Mouse (Mus musculus): ENCODE measurements around the gene Bcat1.

Bcat1 gene

DNA sequence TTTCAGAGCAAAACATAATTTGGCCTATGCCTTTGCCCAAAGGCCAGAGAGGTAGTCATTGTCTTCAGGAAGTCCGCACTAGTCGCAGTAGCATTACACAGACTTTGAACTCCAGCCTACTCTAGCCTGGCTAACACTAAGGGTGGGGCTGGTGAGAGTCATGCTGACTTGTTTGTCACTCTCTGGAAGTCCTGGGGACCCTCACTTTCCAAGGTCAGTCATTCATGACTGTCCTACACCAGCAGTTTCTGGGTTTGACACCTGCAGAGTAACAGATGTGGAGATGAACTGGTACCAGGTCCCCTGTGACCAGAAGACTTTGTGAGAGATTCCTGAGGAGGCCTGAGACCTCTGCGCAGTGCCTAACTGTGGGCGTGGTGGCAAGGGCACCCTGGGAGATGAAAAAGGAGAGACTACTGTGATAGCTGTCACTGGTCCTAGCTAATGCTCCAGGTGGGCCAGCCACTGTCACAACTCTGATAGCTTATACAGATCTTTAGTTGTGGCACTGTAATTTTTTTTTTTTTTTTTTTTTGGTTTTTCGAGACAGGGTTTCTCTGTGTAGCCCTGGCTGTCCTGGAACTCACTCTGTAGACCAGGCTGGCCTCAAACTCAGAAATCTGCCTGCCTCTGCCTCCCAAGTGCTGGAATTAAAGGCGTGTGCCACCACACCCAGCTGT is 30.3 kb upstream of the Bcat1 start:
- ChIA-PET POLR2A (interaction anchor here (0.7 to 62.1 kb wide), 37 partner anchors 8 to 356 kb away, joined by 3 to 3414 read pairs (median 5); partner anchors contain the start of genes Bcat1 (in 2 of the 4), Lrmp (in 2 of the 4), Casc1 (in 1 of the 4) and Etfrf1 (in 1 of the 4)), CTCF (interaction anchor here in 2 of 4 experiments (0.6 to 1.2 kb wide), 3 partner anchors 13 to 263 kb away, joined by 3 to 7 read pairs (median 3); no protein-coding TSS in a partner anchor)

DNA sequence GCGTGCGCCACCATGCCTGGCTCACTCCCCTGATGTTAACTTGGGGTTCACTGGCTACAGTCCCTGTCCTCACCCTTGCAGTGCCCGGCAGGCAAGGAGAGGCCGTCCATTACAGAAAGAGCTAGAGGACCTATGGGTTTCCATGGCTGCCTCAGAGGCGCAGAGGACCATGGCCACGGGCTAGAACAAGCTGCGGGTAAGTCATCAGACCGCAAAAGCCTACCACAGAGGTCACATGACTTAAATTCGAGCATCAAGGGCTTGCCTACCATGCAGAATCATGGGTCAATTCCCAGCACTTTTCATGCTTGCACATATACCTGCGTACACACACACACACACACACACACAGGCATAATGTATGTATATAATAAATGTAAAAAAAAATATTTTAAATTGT is 29.5 kb upstream of the Bcat1 start:
- CTCF ChIA-PET = interaction anchor here in 2 of 4 experiments (0.5 to 1.0 kb wide), 6 partner anchors 17 to 916 kb away, joined by 3 to 5 read pairs (median 4); no protein-coding TSS in a partner anchor
- POLR2A ChIA-PET = interaction anchor here in 2 of 4 experiments (0.7 to 62.1 kb wide), 19 partner anchors 9 to 233 kb away, joined by 3 to 3414 read pairs (median 6); partner anchors contain the start of genes Bcat1 (in 1 of the 2), Casc1 (in 1 of the 2), Etfrf1 (in 1 of the 2) and Lrmp (in 1 of the 2)

DNA sequence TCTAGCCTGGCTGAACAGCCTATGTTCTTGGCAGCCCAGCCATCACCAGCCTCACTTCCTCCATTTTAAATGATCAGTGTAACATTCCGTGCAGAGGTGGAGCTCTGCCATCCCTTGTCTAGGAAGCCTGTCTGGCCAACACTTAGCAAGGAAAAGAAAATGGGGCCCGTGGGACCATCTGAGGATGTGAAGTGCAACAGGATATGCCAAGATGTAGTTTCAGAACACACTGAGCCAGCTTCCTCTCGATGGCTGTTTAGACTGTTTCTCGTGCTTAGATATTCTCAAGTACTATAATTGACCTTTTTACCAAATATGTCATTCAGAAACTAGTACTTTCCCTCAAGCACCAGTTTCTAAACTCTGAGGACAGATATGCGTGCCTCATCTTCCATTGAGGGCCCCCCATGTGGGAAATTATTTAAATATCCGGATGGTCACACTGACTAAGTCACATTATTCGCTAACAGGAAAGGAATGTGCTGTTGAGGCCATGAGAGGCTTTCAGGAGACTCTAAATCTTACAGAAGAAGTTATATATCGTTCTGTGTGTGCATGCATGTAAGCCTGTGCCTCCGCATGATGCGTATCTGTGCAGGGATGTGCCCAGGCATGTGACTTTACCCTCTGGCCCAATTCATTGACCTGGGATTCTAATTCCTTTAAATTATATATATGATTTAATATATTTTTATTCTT is 28.4 kb upstream of the Bcat1 start:
- POLR2A ChIA-PET = interaction anchor here (0.8 to 62.1 kb wide), 18 partner anchors 8 to 107 kb away, joined by 3 to 3414 read pairs (median 6); partner anchors contain the start of genes Bcat1 (in 1 of the 4), Etfrf1 (in 1 of the 4) and Lrmp (in 1 of the 4)
- CTCF ChIA-PET = interaction anchor here in 1 of 4 experiments (1.0 kb wide), 1 partner anchor 16 kb away, joined by 5 read pairs; no protein-coding TSS in a partner anchor

DNA sequence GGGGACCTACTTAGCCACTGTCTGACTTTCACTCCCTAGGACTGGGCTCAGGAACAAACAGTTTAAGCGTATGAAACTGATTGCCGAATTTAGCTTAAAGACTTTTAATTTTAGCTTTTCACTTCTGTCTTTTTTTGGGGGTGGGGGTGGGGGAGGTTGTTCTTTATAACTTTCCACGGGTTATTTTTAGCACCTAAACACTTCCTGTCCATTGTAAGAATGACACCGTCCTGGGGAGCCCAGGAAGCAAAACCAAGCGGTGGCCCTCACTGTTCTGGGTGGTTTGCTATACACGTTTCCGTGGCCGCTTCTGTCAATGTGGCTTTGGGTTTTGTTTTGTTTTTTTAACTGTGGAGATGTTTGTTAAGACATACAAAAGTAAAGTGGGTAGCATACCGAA is 24.9 kb upstream of the Bcat1 start:
- ChIA-PET POLR2A (interaction anchor here (0.5 to 62.1 kb wide), 28 partner anchors 8 to 1733 kb away, joined by 3 to 3414 read pairs (median 4); partner anchors contain the start of gene Bcat1 (in 2 of the 4)), CTCF (interaction anchor here in 3 of 4 experiments (0.5 to 1.0 kb wide), 5 partner anchors 12 to 174 kb away, joined by 3 to 6 read pairs (median 4); no protein-coding TSS in a partner anchor)

DNA sequence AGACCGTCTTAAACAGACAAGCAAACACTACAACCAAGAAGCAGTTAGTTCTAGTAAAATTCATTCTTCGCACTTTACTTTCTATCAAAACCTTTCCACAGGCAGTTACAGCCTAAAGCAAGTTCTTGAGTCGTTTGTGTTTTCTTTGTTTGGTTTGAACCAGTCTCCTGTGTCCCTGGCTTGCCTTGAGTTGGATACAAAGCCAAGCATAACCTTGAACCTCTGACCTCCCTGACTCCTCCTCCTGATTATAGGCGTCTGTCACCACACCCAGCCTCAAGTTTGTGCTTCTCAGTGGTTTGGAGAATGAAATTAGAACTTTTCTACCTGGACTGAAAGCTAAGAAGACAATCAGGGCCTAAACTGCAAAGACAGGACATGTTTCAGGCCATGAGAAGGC is 18.4 kb upstream of the Bcat1 start:
- POLR2A ChIA-PET = interaction anchor here (0.5 to 62.1 kb wide), 49 partner anchors 9 to 249 kb away, joined by 3 to 3414 read pairs (median 5); partner anchors contain the start of genes Bcat1 (in 3 of the 4), Etfrf1 (in 2 of the 4) and Casc1 (in 1 of the 4)
- CTCF ChIA-PET = interaction anchor here in 2 of 4 experiments (0.6 to 0.7 kb wide), 2 partner anchors 9 to 83 kb away, joined by 3 read pairs; no protein-coding TSS in a partner anchor

DNA sequence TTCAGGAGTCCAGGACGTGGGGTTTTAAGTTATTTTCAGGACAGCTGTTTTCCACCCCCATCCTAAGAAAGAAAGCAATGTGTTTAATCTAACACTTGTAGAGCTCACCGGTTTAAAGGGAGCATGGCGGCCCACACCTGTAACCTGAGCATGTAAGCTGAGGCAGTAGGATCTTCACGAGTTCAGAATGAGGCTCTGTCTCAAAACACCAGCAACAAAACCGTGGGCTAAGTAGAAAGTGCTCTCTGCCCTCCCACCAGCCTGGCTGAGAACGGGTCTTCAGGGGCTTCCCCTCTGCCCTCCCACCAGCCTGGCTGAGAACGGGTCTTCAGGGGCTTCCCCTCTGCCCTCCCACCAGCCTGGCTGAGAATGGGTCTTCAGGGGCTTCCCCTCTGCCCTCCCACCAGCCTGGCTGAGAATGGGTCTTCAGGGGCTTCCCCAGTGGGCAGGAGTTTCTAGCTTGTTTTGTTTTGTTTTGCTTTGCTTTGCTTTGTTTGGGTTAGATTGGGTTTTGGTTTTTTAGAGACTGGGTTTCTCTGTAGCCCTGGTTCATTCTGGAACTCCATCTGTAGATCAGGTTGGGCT is 17.1 kb upstream of the Bcat1 start:
- CTCF ChIA-PET = interaction anchor here (0.6 to 0.7 kb wide), 5 partner anchors 9 to 992 kb away, joined by 3 to 7 read pairs (median 4); no protein-coding TSS in a partner anchor
- POLR2A ChIA-PET = interaction anchor here (0.6 to 62.1 kb wide), 30 partner anchors 8 to 247 kb away, joined by 3 to 3414 read pairs (median 5); partner anchors contain the start of gene Bcat1 (in 3 of the 4)

DNA sequence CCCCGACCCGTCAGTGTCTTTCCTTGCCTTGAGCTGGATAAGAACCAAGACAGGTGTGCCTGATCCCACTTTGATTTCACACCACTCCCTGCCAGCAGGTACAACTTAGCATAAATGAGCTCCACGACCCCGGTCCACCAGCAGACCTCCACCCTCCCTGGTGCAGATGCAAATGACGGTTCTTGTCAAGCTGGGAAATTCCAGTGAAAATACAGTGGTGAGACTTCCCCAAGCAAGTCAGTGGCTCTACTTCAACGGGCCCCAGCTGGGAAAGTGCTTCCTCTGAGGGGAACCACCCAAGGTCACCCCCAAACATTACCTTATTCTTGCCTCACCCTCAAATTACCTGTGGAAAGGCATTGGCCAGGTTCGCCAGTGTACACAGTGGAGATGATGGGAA is 16.0 kb upstream of the Bcat1 start:
- ChIA-PET POLR2A (interaction anchor here (0.6 to 62.1 kb wide), 34 partner anchors 8 to 410 kb away, joined by 3 to 3414 read pairs (median 5); partner anchors contain the start of genes Bcat1 (in 2 of the 4), Casc1 (in 1 of the 4) and Etfrf1 (in 1 of the 4)), CTCF (interaction anchor here in 1 of 4 experiments (0.5 kb wide), 1 partner anchor 185 kb away, joined by 5 read pairs; no protein-coding TSS in a partner anchor)

DNA sequence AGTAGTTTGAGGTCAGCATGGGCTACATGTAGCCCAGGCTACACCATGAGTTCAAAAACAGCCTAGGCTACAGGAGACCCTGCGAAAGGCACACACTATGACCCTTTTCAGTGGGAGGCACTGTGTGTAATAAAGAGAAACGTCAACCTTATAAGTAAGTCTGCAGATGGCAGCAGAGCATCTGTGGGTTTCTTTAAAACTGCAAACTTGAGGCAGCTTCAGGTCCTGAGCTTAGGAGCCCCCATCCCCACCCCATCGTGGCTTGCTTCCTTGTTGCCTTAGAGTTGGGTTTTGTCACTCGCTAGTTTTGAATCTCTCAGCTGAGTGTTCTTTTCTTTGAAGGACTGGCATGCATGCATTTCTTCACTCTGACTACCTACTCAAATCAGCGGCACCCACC is 14.9 kb upstream of the Bcat1 start:
- ChIA-PET POLR2A (interaction anchor here in 3 of 4 experiments (0.6 to 62.1 kb wide), 18 partner anchors 9 to 249 kb away, joined by 3 to 3414 read pairs (median 4); partner anchors contain the start of gene Bcat1 (in 2 of the 3)), CTCF (no interaction called here)

DNA sequence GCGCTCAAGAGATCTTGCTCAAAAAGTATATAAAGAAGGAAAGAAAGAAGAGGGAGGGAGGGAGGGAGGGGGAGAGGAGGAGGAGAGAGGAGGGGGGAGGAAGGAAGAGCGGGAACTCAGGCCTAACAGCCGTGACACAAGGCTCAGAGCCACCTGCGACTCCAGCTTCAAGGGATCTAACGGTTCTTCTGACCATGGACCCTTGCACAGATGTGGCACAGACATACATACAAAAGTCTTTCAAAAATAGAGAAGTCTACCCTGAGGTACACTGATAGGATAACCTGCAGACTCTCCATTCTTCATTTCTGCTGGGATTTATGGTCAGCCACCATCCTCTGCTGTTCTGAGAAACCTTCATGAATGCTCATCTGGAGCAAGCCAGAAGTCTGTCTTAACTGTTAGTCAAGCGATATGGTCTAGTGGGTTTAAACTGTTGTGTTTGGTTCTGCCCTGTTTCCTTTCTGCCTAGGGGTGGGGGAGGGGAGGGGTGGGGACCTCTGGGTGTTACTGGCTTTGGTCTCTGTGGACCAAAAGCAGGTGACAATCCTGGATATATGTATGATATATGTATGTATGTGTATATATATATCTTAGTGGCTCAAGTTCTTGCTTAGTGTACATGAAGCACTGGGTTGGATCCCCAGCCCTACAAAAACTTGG is 14.3 kb upstream of the Bcat1 start:
- CTCF ChIA-PET = interaction anchor here in 2 of 4 experiments (0.7 to 2.3 kb wide), 4 partner anchors 8 to 97 kb away, joined by 3 to 12 read pairs (median 7); no protein-coding TSS in a partner anchor

DNA sequence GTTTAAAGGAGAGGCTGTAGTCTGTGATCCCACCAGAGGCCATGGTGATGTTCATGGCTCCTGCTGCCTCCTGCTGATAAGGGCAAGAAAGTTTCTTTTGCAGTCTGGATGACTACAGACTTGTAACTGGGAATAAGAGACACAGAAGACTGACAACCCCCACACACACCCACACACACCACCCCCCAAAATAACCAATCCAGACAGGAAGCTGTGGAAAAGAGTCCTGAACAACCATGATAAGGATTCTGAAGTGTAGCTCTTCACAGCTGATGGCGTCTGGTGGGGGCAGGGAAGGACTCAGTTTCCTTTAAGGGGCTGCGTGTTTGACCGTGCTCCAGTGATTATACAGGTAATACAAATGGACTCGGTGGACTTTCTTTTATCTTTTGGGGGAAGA is 13.4 kb upstream of the Bcat1 start:
- ChIA-PET CTCF (interaction anchor here in 3 of 4 experiments (0.6 to 2.3 kb wide), 7 partner anchors 9 to 98 kb away, joined by 3 to 12 read pairs (median 3); no protein-coding TSS in a partner anchor), POLR2A (interaction anchor here in 3 of 4 experiments (0.6 to 62.8 kb wide), 18 partner anchors 6 to 1554 kb away, joined by 3 to 3414 read pairs (median 4); partner anchors contain the start of genes Bcat1 (in 2 of the 3), Casc1 (in 1 of the 3), Etfrf1 (in 1 of the 3) and Lrmp (in 1 of the 3))

More for the DNA sequence above, 14.3 kb upstream of the Bcat1 start:
- POLR2A ChIA-PET = interaction anchor here in 3 of 4 experiments (0.6 to 62.8 kb wide), 23 partner anchors 7 to 424 kb away, joined by 3 to 3414 read pairs (median 4); partner anchors contain the start of genes Bcat1 (in 3 of the 3), Casc1 (in 1 of the 3), Etfrf1 (in 1 of the 3) and Lrmp (in 1 of the 3)

DNA sequence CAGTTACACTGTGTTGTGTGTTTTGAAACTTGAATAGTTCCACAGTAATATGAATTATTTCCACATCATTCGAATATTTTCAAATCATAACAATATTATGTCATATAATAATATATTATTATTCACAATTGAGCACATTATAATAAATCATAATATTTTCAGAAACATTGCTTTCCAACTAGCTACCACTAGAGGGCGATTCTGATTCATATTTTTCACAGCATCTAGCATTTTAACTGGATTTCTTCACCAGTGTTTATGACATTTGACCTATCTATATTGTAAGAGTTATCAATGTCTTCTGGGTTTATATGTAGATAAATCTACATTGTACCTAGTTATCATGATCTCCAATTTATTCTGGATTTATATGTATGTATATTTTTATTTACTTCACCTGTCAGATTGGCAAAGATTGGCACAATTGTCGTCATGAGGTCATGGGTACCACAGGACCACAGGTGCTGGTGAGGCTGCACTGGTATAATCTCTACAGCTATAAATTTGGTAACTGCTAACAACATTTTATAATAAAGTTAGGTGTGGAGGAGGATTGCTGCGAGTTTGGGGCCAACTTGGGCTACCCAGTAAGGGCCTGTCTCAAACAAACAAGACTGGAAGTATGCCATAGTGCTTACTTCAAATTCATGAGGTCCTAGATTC is 12.6 kb upstream of the Bcat1 start:
- POLR2A ChIA-PET = interaction anchor here in 3 of 4 experiments (0.6 to 62.8 kb wide), 17 partner anchors 5 to 1825 kb away, joined by 3 to 3414 read pairs (median 3); partner anchors contain the start of gene Bcat1 (in 2 of the 3)
- CTCF ChIA-PET = interaction anchor here in 3 of 4 experiments (0.6 to 2.3 kb wide), 13 partner anchors 10 to 668 kb away, joined by 3 to 12 read pairs (median 3); no protein-coding TSS in a partner anchor

DNA sequence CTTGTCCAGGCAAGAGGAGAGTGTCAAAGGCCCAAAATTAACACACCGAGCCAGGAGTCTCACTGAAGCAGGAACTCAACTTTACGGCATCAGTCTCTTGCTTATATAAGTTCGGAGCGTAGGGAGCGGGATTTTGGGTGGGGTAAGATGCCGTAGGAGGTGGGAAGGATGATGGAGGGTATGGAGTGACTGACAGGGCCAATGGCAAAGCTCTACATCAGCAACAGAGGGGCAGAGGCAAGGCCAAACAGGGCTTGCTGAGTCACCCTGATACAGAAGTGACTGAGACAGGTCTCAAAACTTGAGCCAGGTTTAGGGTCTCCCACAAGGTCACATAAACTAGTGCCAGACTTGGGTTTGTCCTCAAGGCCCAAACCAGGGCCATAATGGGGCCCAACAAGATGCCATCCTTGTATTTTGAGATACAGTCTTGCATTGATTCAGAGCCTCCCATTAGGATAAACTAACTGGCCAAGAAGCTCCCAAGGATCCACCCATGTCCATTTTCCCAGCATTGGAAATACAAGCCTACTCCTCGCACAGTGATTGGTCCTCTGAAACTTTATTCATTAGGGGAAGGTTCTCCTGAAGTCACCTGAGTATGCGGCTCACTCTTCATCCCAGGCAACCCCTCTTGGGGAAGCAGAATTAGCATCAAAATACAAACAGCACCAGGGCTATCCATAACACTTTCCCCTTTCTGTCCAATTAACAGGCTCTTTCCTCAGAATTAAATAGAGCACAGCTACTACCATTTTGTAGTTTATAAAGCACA is 8.5 kb upstream of the Bcat1 start:
- POLR2A ChIA-PET = interaction anchor here (0.5 to 62.8 kb wide), 43 partner anchors 1 to 1942 kb away, joined by 3 to 3414 read pairs (median 4); partner anchors contain the start of genes Bcat1 (in 3 of the 4), Casc1 (in 1 of the 4) and Etfrf1 (in 1 of the 4)
- CTCF ChIA-PET = interaction anchor here in 3 of 4 experiments (0.6 to 0.9 kb wide), 5 partner anchors 8 to 93 kb away, joined by 3 to 7 read pairs (median 3); no protein-coding TSS in a partner anchor

DNA sequence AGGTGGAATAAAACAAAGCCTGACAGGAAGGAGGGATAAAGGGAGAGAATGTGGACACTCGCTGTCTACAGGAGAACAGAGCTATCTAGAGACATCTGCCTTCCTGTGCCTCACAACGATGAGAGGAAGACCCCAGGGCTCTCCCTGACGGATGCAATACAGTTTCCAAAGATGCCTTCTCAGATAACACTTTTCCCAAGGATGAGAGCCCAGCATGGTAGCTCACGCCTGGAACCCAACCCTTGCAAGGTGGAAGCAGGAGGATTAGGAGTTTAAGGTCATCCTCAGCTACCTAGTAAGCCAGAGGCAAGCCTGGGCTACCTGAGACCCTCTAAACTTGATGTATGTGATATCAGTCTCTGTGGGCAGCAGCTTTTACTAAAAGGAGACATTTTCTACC is 5.7 kb upstream of the Bcat1 start:
- ChIA-PET CTCF (no interaction called here), POLR2A (interaction anchor here (0.5 to 62.8 kb wide), 33 partner anchors 2 to 1919 kb away, joined by 3 to 3414 read pairs (median 4); partner anchors contain the start of genes Bcat1 (in 1 of the 4), Casc1 (in 1 of the 4) and Etfrf1 (in 1 of the 4))

DNA sequence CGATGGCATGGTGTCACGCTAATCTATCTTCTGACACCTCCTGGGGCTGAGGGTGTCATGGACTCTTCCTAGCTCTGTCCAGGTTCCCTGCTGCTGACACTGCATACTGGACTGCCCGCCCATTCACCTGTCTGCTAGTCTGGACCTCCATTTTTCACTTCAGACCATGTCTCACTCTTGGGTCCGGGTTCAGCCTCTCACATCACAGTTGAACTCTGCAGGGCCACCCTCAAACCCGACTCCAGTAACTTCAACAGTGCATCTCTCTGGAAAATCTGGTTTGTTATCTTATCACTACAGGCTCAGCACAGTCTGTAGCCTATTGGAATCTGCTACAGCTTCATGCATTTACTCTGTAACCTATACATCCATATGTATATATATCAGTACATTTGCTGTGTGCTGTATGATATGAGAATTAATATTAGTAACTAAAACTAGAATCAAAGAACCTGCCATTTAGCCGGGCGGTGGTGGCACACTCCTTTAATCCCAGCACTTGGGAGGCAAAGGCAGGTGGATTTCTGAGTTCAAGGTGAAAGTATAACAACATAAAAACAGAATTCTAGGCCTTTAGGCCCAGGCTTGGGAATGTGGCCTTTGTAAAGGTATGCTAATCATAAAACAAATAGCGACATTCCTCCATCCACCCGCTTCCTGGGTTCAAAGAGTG is 3.2 kb upstream of the Bcat1 start:
- POLR2A ChIA-PET = interaction anchor here (0.6 to 62.8 kb wide), 47 partner anchors 4 to 652 kb away, joined by 3 to 3414 read pairs (median 5); partner anchors contain the start of genes Bcat1 (in 1 of the 4), Casc1 (in 1 of the 4) and Etfrf1 (in 1 of the 4)

More for the DNA sequence above, 3.2 kb upstream of the Bcat1 start:
- CTCF ChIA-PET = no interaction called here

All from embryonic stem cell, embryonic (primary cell).